Mouse (Mus musculus) limb, embryonic 11.5 days (tissue): ENCODE measurements at regions not wholly inside any gene's neighbourhood (a gene's known extent, or its start where the extent isn't known, plus 50 kb on each side); places are given as distances from the start of the nearest gene placed in this dataset.
"Not testable (repeated sequence)": the region's sequence is repeated elsewhere in the genome, so short reads cannot be mapped to it uniquely, and the experiment has no call there.

Experiments used
- ATAC-seq: fragments of 200-750 bp; cut with Nextera tagmentation; 2 replicates; pipeline ENCODE4 v1.8.0; 2017; ENCODE audit warnings: low read depth; ENCODE audit not compliant: insufficient number of reproducible peaks, low FRiP score, low TSS enrichment
- DNase-seq: peaks from one replicate; pipeline ENCODE4 v3.0.0-alpha.2; 2015; ENCODE audit warnings: low spot score
- H3K27ac ChIP-seq: fragments of 300-500 bp; sonication (generic); replicated peaks from 2 replicates; pipeline ENCODE4 v1.5.1; 2014; ENCODE audit warnings: low read depth, mild to moderate bottlenecking, low read length
- H3K27me3 ChIP-seq: fragments of 300-500 bp; sonication (generic); 2 replicates; pipeline ENCODE4 v1.6.1; 2014; ENCODE audit warnings: mild to moderate bottlenecking, low read length, mixed read lengths; ENCODE audit not compliant: control insufficient read depth, insufficient read depth
- H3K36me3 ChIP-seq: fragments of 300-500 bp; sonication (generic); 2 replicates; pipeline ENCODE4 v1.6.1; 2014; ENCODE audit warnings: mild to moderate bottlenecking, low read length, moderate library complexity, mixed read lengths; ENCODE audit not compliant: control insufficient read depth, insufficient read depth
- H3K4me1 ChIP-seq: fragments of 300-500 bp; sonication (generic); 2 replicates; pipeline ENCODE4 v1.6.1; 2014; ENCODE audit warnings: low read length, mixed read lengths; ENCODE audit not compliant: control insufficient read depth, insufficient read depth
- H3K4me2 ChIP-seq: fragments of 300-500 bp; sonication (generic); 2 replicates; pipeline ENCODE4 v1.6.1; 2014; ENCODE audit warnings: low read depth, mild to moderate bottlenecking, moderate library complexity; ENCODE audit not compliant: severe bottlenecking
- H3K4me3 ChIP-seq: fragments of 300-500 bp; sonication (generic); 2 replicates; pipeline ENCODE4 v1.5.1; 2014; ENCODE audit warnings: low read depth, low read length
- H3K9ac ChIP-seq: fragments of 300-500 bp; sonication (generic); 2 replicates; pipeline ENCODE4 v1.6.1; 2014; ENCODE audit warnings: mild to moderate bottlenecking, low read length
- H3K9me3 ChIP-seq: fragments of 300-500 bp; sonication (generic); 2 replicates; pipeline ENCODE4 v1.6.1; 2016; ENCODE audit warnings: low read length; ENCODE audit not compliant: control insufficient read depth
- WGBS: fragments of 180-500 bp; shearing (Covaris S2); extraction: QIAGEN DNeasy Blood & Tissue Kit; methylation state at CpG from one replicate; pipeline ENCODE4 v1.1.7; 2014; 5-methylcytosine and 5-hydroxymethylcytosine counted together

- H3K4me3 ChIP-seq: no peak overlapping the region
- H3K9me3 ChIP-seq: no peaks in the 10 kb centered on the region
- H3K4me2 ChIP-seq: no peak overlapping the region
- H3K4me1 ChIP-seq: no peaks in the 10 kb centered on the region
- 87% methylated on average over 2 of the region's 2 CpGs for WGBS
- H3K9ac ChIP-seq: no peak overlapping the region
- no peaks in the 10 kb centered on the region for H3K27me3 ChIP-seq
- DNase-seq: no peak
- H3K36me3 ChIP-seq: no peaks in the 10 kb centered on the region
- no peak overlapping the region for H3K27ac ChIP-seq
- ATAC-seq: no peak
These were observed 146.3 kb downstream of the Wdr20rt start for GRCm38 (mm10) chr12:65371650-65372049.

GRCm38 (mm10) chr12:65379321-65379720 is 154.0 kb downstream of the Wdr20rt start:
- WGBS: 94% methylated on average over 1 of the region's 1 CpGs
- Histone ChIP-seq H3K27ac (no peak overlapping the region), H3K4me2 (no peak overlapping the region), H3K27me3 (no peaks in the 10 kb centered on the region), H3K36me3 (no peaks in the 10 kb centered on the region), H3K9me3 (no peaks in the 10 kb centered on the region), H3K4me1 (no peaks in the 10 kb centered on the region), H3K9ac (no peak overlapping the region), H3K4me3 (no peak overlapping the region)
- no peak for ATAC-seq
- no peak for DNase-seq

- no peaks in the 10 kb centered on the region for H3K9me3 ChIP-seq
- WGBS: 61% methylated on average over 5 of the region's 5 CpGs
- H3K36me3 ChIP-seq: no peaks in the 10 kb centered on the region
- no peak overlapping the region for H3K27ac ChIP-seq
- H3K27me3 ChIP-seq: no peaks in the 10 kb centered on the region
- ATAC-seq: no peak
- no peak overlapping the region for H3K9ac ChIP-seq
- no peak overlapping the region for H3K4me2 ChIP-seq
- H3K4me3 ChIP-seq: no peak overlapping the region
- DNase-seq: no peak
- no peaks in the 10 kb centered on the region for H3K4me1 ChIP-seq
These were observed 156.9 kb downstream of the Wdr20rt start for GRCm38 (mm10) chr12:65382118-65382791.

- not testable (repeated sequence) for ATAC-seq, H3K4me3 ChIP-seq, H3K4me1 ChIP-seq, H3K4me2 ChIP-seq, DNase-seq, H3K27ac ChIP-seq, H3K9me3 ChIP-seq, H3K36me3 ChIP-seq, H3K9ac ChIP-seq, H3K27me3 ChIP-seq
- WGBS: 95% methylated on average over 11 of the region's 11 CpGs
These were observed 157.5 kb downstream of the Wdr20rt start for GRCm38 (mm10) chr12:65382796-65383195.

DNA sequence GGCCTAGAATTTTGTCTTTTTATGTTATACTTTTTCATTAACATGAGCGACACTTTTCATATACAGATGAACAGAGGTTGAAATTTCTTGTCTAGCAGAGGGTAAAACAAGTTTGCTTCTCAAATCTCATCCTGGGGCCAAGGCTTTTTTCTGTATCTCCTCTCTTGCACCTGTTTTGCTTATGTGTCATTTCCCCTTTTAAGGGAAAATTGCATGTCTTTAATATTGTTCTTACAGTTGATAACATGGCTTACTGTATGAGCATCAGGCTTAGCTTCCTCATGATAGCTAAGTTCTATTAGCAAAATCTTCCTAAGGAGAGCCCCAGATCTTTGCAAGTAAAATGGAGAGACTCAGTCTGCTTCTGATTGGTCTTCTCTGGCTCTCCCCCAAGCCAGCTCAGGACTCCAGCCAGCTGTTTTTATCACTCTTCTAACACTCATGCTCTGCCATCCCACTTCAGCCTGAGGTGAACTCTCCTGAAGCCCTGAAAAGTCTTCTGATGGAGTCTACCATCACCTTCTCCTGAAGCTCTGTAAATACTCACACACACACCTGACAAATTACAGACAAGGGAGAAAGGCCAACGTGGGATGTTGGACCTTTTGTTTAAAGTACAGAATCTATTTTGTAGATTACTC is 160.8 kb downstream of the Wdr20rt start:
- 79% methylated on average over 2 of the region's 2 CpGs for WGBS
- Histone ChIP-seq H3K9me3 (no peaks in the 10 kb centered on the region), H3K9ac (no peak overlapping the region), H3K27me3 (no peaks in the 10 kb centered on the region), H3K4me3 (no peak overlapping the region), H3K4me1 (no peaks in the 10 kb centered on the region), H3K36me3 (no peaks in the 10 kb centered on the region), H3K27ac (no peak overlapping the region), H3K4me2 (no peak overlapping the region)
- no peak for DNase-seq
- ATAC-seq: no peak

- Histone ChIP-seq H3K27ac (no peak overlapping the region), H3K27me3 (no peaks in the 10 kb centered on the region), H3K36me3 (no peaks in the 10 kb centered on the region), H3K4me1 (no peaks in the 10 kb centered on the region), H3K4me3 (no peak overlapping the region), H3K9me3 (no peaks in the 10 kb centered on the region), H3K4me2 (no peak overlapping the region), H3K9ac (no peak overlapping the region)
- DNase-seq (no peak), ATAC-seq (no peak)
These were observed 161.7 kb downstream of the Wdr20rt start for GRCm38 (mm10) chr12:65387042-65387441.

DNA sequence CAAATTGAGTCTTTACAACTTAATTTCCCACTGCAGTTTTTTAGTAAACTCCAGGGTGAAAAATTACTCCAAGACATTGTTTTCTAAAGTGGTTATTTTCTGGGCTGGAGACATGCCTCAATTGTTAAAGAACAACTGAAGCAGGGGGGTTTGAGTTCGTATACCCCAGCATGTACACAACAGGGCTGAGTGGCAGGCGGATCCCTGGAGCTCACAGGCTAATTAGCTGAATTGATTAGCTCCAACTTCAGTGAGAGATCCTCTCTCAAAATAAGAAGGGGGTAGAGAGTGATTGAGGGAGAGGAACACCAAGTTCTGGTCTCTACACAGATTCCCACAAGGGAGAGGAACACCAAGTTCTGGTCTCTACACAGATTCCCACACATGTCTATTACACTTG is 164.2 kb downstream of the Wdr20rt start:
- DNase-seq: no peak
- no peaks in the 10 kb centered on the region for H3K4me1 ChIP-seq
- H3K4me3 ChIP-seq: no peak overlapping the region
- no peaks in the 10 kb centered on the region for H3K36me3 ChIP-seq
- H3K4me2 ChIP-seq: no peak overlapping the region
- ATAC-seq: no peak
- no peak overlapping the region for H3K9ac ChIP-seq
- H3K27ac ChIP-seq: no peak overlapping the region
- H3K27me3 ChIP-seq: no peaks in the 10 kb centered on the region
- no peaks in the 10 kb centered on the region for H3K9me3 ChIP-seq
- WGBS: 53% methylated on average over 2 of the region's 2 CpGs

DNA sequence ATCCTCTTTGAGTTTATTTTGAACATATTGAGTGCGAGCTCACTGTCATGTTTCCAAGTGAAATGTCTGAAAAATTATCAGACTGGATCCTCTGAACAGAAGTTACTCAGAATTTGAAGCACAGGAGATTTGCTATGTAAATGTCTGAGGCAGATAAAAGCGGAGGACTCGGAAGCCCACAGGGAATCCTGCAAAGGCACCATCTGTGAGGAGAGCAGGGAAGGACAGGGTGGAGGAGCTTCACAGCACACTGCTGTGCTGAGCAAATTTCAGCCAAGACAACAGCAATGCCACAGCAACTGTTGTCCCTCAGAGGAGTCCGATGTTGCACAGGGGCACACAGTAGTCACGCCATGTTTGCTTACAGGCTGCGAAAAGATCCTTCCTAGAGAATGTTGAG is 165.0 kb downstream of the Wdr20rt start:
- no peaks in the 10 kb centered on the region for H3K27me3 ChIP-seq
- H3K4me3 ChIP-seq: no peak overlapping the region
- WGBS: 93% methylated on average over 6 of the region's 6 CpGs
- H3K9me3 ChIP-seq: no peaks in the 10 kb centered on the region
- no peak overlapping the region for H3K9ac ChIP-seq
- ATAC-seq (no peak), DNase-seq (no peak)
- H3K4me1 ChIP-seq: no peaks in the 10 kb centered on the region
- no peak overlapping the region for H3K27ac ChIP-seq
- no peaks in the 10 kb centered on the region for H3K36me3 ChIP-seq
- H3K4me2 ChIP-seq: no peak overlapping the region
